Mouse (Mus musculus) spleen, adult 2 months (tissue): Measurements from ENCODE around the gene Plcb1. TPM values are rescaled to one million over a fixed set of nuclear protein-coding genes. Genes with fewer than 3 reads are reported as not detected.

Experiments used
- DNase-seq, 2 experiments: peaks; one replicate each; pipeline versions ENCODE4 v3.0.0 to v3.0.0-alpha.2; 2012 to 2021; ENCODE audit warnings: low spot score in 2 of 2, low read depth in 1 of 2
- H3K27ac ChIP-seq: fragments of 200-500 bp; 2 replicates; pipeline ENCODE4 v1.5.1; 2012; ENCODE audit warnings: low read length, inconsistent platforms; ENCODE audit not compliant: insufficient read depth
- H3K27me3 ChIP-seq: fragments of 200-500 bp; 2 replicates; pipeline ENCODE4 v1.6.1; 2012; ENCODE audit warnings: mild to moderate bottlenecking, moderate library complexity, low read length, inconsistent platforms; ENCODE audit not compliant: control insufficient read depth, insufficient read depth
- H3K36me3 ChIP-seq: fragments of 200-500 bp; 2 replicates; pipeline ENCODE4 v1.6.1; 2012; ENCODE audit warnings: mild to moderate bottlenecking, low read length, inconsistent platforms; ENCODE audit not compliant: control insufficient read depth, insufficient read depth
- H3K4me1 ChIP-seq: fragments of 200-500 bp; 2 replicates; pipeline ENCODE4 v1.6.1; 2011; ENCODE audit warnings: inconsistent platforms; ENCODE audit not compliant: control insufficient read depth, insufficient read depth, insufficient read length
- H3K4me3 ChIP-seq: fragments of 200-500 bp; 2 replicates; pipeline ENCODE4 v1.5.1; 2011; ENCODE audit warnings: mild to moderate bottlenecking, inconsistent platforms; ENCODE audit not compliant: insufficient read depth, insufficient read length; ENCODE audit errors: extremely low read depth
- CTCF ChIP-seq: fragments of 200-500 bp; IDR thresholded peaks from 2 replicates; pipeline ENCODE4 v1.5.1; 2011; ENCODE audit warnings: mild to moderate bottlenecking, inconsistent platforms; ENCODE audit not compliant: insufficient read depth, insufficient read length, insufficient replicate concordance; ENCODE audit errors: extremely low read depth
- POLR2A ChIP-seq: fragments of 200-500 bp; IDR thresholded peaks from 2 replicates; pipeline ENCODE4 v1.6.1; 2011; ENCODE audit warnings: low read depth, low read length, inconsistent platforms
- WGBS: fragments of 180-500 bp; shearing (Covaris S2); methylation state at CpG from one replicate; pipeline ENCODE4 v1.1.7; 2018; 5-methylcytosine and 5-hydroxymethylcytosine counted together
- polyA plus RNA-seq: library from polyadenylated mRNA; depleted of rRNA; stranded (reverse); fragments of >200 nt; gene quantifications from 2 replicates; pipeline ENCODE4 v1.2.3, GENCODE M21; 2012; rRNA removed

Gene Plcb1
- polyA plus RNA-seq, result 0.22 and 0.38 TPM in 2 replicates

DNA sequence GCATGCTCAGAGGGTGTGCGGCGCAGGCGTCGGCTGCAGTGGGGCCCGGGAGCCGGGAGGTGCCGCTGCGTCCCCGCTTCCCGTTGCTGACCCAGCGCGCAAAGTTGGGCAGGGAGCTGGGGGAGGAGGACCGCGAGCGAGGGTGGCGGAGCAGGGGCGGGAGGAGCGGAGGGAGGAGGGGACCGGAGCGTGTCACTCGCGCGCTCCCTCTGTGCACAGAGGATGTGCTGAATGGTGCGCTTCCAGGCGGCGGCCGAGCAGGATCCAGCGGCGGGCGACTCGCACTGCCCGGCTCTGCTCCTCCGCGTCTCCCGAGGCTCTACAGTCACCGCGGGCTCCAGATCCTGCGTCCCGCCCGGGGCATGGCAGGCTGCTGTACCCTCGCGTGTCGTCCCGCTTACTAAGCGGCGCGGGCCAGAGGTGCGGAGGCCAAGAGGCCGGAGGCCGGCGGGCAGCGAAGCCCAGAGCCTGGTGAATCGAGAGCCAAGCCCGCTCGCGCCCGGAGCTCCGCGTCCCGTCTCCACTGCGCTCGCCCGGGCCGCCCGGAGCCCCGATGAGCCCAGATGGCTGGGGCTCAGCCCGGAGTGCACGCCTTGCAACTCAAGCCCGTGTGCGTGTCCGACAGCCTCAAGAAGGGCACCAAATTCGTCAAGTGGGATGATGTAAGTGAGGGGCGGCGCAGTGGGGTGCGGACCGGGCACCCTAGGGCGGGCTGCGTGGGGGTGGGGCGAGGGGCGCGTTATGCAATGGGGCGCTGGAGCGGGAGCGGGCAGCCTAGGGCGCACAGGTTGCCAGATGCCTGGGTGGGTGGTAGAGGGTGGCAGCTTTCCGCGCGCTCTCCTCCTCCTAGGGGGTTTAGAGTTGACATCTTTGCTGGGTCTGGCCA, at the start of gene Plcb1:
TSS of gene Plcb1 (plus strand) at position 98 of the 886 bp plus-strand sequence.
- TF ChIP-seq CTCF (0 out of 2 replicates have a peak, but pooled peaks have one; percentile 11), POLR2A (no peak)
- no peaks in the 10 kb centered on the region for H3K27me3 ChIP-seq
- DNase-seq, result peak in 1 of 2 experiments; percentile 8
- peak within 1 kb of the TSS; percentile 42 for H3K4me3 ChIP-seq
- H3K36me3 ChIP-seq, result no peaks in the 10 kb centered on the region
- H3K4me1 ChIP-seq, result no peaks in the 10 kb centered on the region; the same call in 1 of the 2 replicates
- no peak within 1 kb of the TSS for H3K27ac ChIP-seq
- WGBS, result 3% methylated on average over 80 of the region's 88 CpGs

DNA sequence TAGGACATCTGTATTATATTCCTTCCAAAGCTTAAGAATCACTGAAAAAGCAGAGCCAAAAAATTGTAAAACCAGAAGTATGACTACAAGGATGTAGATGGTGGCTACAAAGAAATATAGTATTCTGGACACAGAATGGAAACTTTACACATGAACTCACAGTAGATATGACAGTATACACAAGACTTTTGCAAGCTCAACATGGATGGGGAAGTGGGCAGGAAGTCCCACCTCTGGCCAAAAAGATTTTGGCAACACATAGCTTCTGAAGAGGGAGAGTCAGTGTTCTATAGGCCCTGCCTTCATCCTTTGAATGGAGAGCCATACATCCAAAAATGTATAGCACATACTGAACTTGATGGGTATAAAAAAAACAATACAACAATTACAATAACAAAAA, 30.3 kb upstream of the Plcb1 start:
- no peaks in the 10 kb centered on the region for H3K36me3 ChIP-seq
- H3K27ac ChIP-seq, result no peak overlapping the region
- no peaks in the 10 kb centered on the region for H3K4me1 ChIP-seq
- no peak overlapping the region for H3K4me3 ChIP-seq
- TF ChIP-seq POLR2A (no peak), CTCF (no peak)
- no peak for DNase-seq
- no peaks in the 10 kb centered on the region for H3K27me3 ChIP-seq

DNA sequence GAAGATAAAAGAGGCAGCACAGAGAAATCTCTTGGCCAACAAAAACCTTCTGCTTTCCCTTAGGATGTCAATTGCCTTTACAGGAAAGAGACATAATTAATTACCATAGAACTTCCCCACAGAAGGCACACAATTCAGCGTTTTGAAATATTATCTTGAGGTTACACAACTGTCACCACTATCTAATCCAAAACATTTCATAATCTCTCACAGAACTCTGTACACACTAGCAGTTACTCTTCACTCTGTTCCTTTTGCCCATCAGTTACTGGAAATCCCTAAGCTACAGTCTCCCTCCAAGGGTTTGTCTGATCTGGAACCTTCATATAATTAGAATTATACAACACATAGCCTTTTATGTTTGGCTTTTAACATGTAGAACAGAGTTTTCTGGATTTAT, 29.8 kb upstream of the Plcb1 start:
- Histone ChIP-seq H3K4me1 (no peaks in the 10 kb centered on the region), H3K27ac (no peak overlapping the region), H3K4me3 (no peak overlapping the region), H3K36me3 (no peaks in the 10 kb centered on the region), H3K27me3 (no peaks in the 10 kb centered on the region)
- TF ChIP-seq POLR2A (no peak), CTCF (no peak)
- 3% methylated on average over 1 of the region's 1 CpGs for WGBS
- no peak for DNase-seq

DNA sequence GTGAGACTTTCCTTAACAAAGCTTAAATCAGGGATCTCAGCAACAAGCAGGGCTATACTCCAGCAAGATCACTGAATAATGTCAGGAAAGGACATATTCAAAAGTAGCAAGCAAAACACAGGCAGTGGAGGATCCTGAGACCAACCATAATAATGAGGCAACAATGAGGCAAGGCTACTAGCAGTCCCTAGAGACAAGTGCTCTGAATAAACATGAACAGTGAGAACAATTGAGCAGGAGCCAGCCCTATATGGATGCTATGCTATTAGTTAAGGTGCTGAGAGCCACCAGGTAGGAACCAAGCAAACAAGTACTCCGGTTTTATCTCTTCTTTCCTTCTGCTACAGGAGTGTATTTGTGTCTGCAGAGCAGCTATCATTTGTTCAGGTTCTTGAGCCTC, 24.8 kb upstream of the Plcb1 start:
- H3K36me3 ChIP-seq, result no peaks in the 10 kb centered on the region
- TF ChIP-seq CTCF (no peak), POLR2A (no peak)
- no peak overlapping the region for H3K27ac ChIP-seq
- WGBS, result 87% methylated on average over 1 of the region's 1 CpGs
- H3K4me3 ChIP-seq, result no peak overlapping the region
- DNase-seq, result no peak
- no peaks in the 10 kb centered on the region for H3K27me3 ChIP-seq
- no peaks in the 10 kb centered on the region for H3K4me1 ChIP-seq

DNA sequence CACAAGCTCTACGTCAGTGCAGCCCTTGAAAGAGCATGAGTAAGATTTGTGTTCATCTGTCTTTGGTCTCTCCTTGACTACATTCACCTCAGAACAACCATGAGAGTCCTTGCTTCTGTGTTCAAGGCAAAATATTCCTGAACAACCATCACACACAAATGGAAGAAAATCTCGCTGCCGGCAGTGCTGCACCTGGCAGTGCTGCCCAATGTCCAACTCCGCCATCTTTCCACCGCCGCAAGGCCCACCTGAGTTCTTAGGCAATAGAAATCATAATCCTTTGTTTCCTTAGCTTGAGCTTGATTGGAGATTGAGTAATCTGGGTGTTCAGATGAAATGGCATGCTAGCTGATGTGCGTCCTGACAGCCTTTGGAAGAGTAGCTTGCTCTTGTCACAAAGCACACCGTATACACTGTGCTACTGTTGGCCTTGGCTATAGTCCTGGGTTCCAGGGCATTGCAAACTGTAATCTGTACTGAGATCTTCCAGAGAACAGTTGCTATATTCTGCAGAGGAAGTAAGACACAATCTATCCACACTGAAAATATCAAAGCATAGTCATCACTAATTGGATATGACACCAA, 22.4 kb upstream of the Plcb1 start:
- H3K27ac ChIP-seq, result no peak overlapping the region
- no peaks in the 10 kb centered on the region for H3K4me1 ChIP-seq
- TF ChIP-seq POLR2A (no peak), CTCF (no peak)
- whole genome bisulfite sequencing, result 94% methylated on average over 8 of the region's 8 CpGs
- no peaks in the 10 kb centered on the region for H3K27me3 ChIP-seq
- H3K4me3 ChIP-seq, result no peak overlapping the region
- no peaks in the 10 kb centered on the region for H3K36me3 ChIP-seq
- DNase-seq, result no peak

DNA sequence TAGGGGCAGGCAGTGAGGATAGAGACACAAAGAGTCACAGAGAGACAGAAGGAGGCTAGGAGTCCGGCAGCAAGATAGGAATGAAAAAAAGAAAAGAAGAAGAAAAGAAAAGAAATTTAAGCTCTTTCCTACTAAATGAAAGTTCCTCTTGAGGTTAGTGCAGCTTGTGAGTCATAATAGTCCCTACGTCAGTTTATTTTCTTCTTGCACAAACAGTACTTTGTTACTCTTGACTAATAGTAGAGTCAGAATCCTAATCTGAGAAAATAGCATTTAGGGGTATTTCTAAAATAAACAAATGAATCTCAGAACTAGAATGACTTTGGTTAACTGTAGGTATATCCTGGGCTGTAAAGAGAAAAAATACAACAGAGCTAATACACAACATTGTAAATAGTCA, 21.4 kb upstream of the Plcb1 start:
- Histone ChIP-seq H3K4me1 (no peaks in the 10 kb centered on the region), H3K36me3 (no peaks in the 10 kb centered on the region), H3K27me3 (no peaks in the 10 kb centered on the region), H3K27ac (no peak overlapping the region), H3K4me3 (no peak overlapping the region)
- WGBS, result 89% methylated on average over 2 of the region's 2 CpGs
- DNase-seq, result no peak
- TF ChIP-seq POLR2A, result no peak

DNA sequence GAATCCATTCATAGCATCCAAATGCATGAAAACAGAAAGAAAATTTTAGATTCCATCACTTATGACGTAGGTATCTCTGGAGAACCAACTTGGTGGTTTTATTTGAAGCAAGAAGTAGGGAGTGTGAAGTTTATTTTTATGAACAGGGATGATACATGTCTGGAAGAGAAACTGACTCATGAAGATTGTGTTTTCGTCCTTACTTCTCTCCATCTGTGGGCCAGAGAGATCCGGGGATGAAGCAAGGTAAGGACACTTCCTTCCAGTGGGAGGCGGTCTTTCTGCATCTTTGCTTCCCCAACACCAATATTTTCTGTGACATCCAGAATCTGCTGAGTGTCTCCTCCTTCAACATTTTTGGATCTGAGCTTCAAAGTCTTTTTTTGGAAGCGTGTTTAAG, 6.0 kb upstream of the Plcb1 start:
- H3K4me3 ChIP-seq, result no peak overlapping the region
- no peak for TF ChIP-seq POLR2A
- TF ChIP-seq CTCF, result no peak
- no peaks in the 10 kb centered on the region for H3K4me1 ChIP-seq
- no peak overlapping the region for H3K27ac ChIP-seq
- no peak for DNase-seq
- H3K27me3 ChIP-seq, result no peaks in the 10 kb centered on the region
- 69% methylated on average over 5 of the region's 5 CpGs for WGBS
- H3K36me3 ChIP-seq, result no peaks in the 10 kb centered on the region
